Mouse (Mus musculus): ENCODE measurements at regions not wholly inside any gene's neighbourhood (a gene's known extent, or its start where the extent isn't known, plus 50 kb on each side); places are given as distances from the start of the nearest gene placed in this dataset.

DNA sequence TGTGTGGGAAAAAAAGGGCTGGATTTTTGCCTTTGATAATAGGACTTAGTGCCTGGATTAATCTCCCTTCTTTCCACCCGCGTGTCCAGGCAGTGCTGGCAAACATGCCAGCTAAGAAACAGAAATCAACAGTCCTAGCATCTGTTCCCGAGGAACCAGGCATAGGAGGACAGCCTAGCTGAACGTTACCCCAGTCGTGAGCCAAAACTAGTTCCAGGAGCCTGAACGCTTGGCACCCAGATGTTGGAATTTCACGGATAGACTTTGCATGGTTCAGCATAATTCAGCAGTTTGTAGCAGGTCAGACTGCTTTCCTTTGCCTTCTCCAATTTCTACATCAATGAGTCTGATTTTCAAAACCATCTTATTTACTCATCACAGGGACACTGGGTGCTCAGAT lies 62.6 kb upstream of the Kirrel3 start:
- DNase-seq (ENCODE audit: low read depth) = no peak

DNA sequence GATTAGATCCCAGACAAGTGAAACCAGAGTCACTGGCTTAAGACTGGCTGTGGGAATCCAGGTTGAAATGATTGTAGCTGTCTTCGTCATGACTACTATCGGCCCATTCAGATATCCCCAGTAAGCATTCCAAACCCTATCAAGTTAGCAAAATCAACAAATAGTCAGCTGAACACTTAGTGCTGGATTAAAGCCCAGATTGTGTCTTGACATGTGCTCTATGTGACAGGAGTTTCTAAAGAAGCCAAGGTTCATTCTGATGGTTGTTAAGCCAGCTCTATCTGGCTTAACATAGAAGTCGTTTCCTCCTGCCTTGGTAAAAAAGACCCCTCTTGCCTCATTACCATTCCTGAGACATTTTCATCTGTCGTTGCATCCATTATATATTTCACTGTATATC lies 59.1 kb upstream of the Kirrel3 start:
- no peak for DNase-seq (ENCODE audit: low read depth)

DNA sequence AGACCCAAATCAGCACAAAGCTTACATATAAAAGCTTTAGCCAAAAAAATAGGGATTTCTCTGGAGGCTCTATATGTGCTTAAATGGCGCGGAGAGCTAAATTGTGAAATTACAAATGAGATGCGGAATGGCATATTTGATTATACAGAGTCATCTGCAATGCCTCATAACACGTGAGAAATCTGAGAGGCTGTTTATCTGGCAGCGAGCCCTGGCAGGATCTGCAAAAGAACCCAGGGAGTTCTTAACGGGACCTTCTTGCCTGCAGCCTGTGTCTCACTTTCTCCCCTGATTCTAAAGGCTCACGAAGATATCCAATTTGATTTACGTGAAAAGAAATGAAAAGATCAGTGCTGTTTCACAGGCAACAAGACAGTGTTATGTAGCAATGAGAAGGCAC lies 58.0 kb upstream of the Kirrel3 start:
- DNase-seq (ENCODE audit: low read depth) = no peak

Measured in gonadal fat pad, adult 2 months (tissue).